Mouse (Mus musculus): ENCODE results near the gene Csnk2b. TPM values are rescaled to one million over a fixed set of nuclear protein-coding genes. Genes with fewer than 3 reads are reported as not detected.
A peak's percentile ranks its signal among the peaks of the same experiment; 100 is the strongest.

Gene Csnk2b
- total RNA-seq (2021), result 100 to 1,000 TPM; 179 to 181 TPM

DNA sequence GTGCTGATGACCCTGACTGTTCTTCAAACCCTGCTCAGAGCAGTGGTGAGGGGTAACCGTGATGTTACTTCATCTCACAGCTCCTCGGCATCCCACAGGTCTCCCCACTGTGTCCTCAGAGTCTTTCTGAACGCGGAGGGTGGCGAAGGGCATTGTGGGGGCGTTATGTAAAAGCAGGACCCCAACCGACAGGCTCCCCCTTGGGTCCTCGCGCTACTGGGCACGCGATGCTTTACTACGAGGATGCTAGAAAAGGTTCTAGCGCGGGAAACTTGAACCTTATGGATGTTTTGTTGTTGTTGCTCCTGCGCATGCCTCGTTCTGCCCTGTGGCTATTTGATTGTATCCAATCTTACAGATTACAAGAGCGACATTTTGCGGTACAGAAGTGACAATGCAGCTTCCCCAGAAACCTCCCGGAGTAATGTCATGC is at the start of gene Csnk2b:
Gene Csnk2b (minus strand): TSS at position 183 of the 433 bp plus-strand sequence.
- DNase-seq (ENCODE audit: extremely low spot score in 1 of 2, low spot score in 1 of 2), result peak; percentile 47 to 60

- no peak for DNase-seq (ENCODE audit: extremely low spot score in 1 of 2, low spot score in 1 of 2)
These were observed 46.8 kb upstream of the Csnk2b start for GRCm38 (mm10) chr17:35168541-35169207.

DNA sequence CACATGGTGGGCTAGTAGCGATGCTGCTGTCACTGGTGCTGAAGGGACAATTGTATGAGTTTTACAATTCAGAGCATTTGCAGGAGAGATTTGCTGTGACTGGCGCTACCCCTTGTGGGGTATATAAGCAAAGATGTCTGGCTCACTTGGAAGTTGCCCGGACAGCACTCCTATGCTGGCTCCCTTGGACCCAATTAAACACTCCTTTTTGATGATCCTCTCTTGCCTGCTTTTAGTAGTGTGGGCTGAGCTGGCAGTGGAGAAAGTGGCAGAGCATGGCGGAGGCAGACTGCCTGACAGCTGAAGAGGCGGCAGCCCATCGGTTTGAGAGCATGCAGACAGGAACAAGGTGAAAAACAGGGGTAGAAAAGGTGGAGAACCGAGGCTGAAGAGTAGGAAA is 45.9 kb upstream of the Csnk2b start:
- DNase-seq (ENCODE audit: extremely low spot score in 1 of 2, low spot score in 1 of 2), result no peak

DNA sequence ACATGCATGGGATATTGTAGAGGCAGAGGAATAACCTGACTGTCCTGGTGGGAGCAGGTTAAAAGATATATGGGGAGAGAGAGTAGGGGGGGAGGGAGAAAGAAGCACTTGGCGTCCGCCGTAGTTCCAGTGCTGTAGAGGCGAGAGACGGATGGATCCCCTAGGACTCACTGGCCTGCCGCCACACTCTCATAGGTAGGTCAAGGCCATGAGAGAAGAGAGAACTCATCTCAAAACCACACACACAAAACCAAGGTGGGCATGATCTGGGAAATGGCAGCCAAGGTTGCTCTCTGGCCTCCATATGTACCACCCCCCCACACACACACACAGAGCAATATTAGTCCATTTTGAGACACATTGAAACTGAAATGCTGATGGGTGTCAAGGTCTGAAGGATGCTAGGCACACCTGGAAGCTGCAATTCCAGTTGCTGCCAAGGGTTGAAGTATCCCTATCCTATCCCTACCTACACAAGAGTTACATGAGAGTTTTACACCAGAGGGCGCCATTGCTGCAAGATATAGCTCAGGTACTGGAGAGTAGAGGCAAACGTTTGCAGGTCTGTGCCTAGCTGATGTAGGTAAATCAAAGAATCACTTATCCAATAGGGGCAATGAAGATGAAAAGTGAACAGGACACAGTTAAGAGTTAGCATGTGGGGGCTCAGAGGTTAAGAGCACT is 44.6 kb upstream of the Csnk2b start:
- peak in 1 of 2 experiments; percentile 55 for DNase-seq (ENCODE audit: extremely low spot score in 1 of 2, low spot score in 1 of 2)

- DNase-seq (ENCODE audit: extremely low spot score in 1 of 2, low spot score in 1 of 2), result no peak
These were observed 43.8 kb upstream of the Csnk2b start for GRCm38 (mm10) chr17:35165451-35166155.

- DNase-seq (ENCODE audit: extremely low spot score in 1 of 2, low spot score in 1 of 2), result peak; percentile 94 to 98
These were observed 43.0 kb upstream of the Csnk2b start, which contains the start of gene Prrc2a for GRCm38 (mm10) chr17:35164568-35165450. Prrc2a (minus strand) TSS chr17:35164897.

DNA sequence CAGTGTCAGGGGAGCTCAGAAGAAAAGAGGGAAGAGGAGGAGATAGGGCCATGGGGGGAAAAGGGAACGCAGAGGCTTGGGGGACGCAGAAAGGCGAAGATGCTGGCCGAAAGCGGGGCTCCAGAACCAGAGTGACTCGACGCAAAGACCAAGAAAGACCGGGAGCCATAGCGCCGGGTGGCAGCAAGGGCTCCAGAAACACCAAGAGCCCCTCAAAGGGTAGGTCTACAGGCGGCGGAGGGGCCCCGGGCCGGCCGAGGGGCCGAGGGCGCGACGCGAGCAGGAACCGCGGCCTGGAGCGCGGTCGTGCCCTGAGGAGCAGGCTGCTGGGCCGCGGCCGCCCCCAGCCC is 42.3 kb upstream of the Csnk2b start:
- DNase-seq (ENCODE audit: extremely low spot score in 1 of 2, low spot score in 1 of 2), result peak in 1 of 2 experiments; percentile 40

DNA sequence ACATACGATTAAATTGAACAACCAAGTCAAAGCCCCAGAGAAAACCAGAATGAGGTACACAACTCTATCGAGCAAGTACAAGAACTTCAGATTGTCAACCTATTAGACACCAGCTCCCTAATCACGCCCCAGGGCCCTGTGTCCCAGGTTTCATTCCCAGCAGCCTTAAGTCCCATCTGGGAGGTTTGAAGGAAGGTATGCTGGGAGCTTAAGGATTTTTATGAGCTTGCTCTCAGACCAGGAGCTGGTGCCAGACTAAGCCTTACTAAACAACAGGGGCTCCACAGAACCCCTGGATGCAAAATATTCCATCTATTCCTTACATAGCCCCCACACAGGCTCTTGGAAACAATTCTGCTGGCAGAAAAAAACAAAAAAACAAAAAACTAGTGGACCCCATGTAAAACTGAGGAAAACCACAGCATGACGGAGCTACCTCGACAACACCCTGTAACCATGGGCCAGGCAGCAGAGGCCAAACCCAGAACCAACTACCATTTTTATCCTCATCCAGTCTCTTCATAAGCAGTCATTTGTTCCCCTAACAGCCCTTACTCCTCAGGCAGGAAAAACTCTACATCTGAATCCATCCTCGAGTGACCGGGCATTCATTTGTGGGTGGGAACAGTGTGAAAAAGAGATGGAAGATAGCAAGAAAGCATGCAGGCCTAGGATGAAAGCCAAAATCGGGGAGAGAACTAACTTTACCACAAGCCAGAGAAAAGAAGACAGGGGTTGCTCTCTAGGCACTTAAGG is 41.7 kb upstream of the Csnk2b start:
- no peak for DNase-seq (ENCODE audit: extremely low spot score in 1 of 2, low spot score in 1 of 2)

- DNase-seq (ENCODE audit: extremely low spot score in 1 of 2, low spot score in 1 of 2), result no peak
These were observed 40.9 kb upstream of the Csnk2b start for GRCm38 (mm10) chr17:35162730-35163129.

DNA sequence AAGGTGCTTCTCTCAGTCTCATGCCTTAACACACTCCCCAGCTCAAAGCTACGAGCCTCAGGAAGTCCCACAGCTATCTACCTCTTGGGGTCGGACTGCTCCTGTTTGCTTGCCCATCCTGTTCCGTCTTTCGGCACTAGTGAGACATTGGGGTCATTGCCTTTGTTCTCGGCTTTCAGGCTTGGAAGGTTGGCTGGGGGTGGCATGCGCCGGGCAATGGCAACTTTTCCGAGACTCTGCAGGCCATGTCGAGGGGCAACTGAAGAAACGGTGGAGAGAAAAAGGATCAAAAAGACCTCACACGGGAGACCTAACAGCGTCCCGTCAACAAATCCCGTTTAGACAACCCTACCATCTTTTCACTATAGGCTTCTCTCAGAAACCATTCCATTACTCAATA is 40.3 kb upstream of the Csnk2b start:
- no peak for DNase-seq (ENCODE audit: extremely low spot score in 1 of 2, low spot score in 1 of 2)

GRCm38 (mm10) chr17:35161421-35161820 is 39.6 kb upstream of the Csnk2b start:
- no peak for DNase-seq (ENCODE audit: extremely low spot score in 1 of 2, low spot score in 1 of 2)

DNA sequence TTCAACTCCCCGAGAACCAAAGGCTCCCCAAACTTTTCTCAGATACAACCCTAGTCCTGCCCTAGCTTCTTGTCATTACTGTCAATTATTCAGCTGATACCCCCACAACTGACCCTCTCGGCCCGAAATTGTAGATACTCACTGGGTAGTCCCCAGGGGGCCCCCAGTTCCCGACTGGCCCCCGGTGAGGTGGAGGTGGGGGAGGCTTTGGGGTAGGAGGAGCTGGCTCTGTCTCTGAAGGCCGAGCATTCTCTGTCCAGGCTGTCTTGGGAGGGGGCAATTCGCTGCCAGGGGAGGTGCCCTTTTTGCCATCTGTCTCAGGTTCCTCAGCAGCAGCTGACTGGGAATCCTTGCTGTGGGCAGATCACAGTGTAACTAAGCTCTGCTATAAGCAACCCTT is 37.8 kb upstream of the Csnk2b start:
- no peak for DNase-seq (ENCODE audit: extremely low spot score in 1 of 2, low spot score in 1 of 2)

- no peak for DNase-seq (ENCODE audit: extremely low spot score in 1 of 2, low spot score in 1 of 2)
These were observed 37.2 kb upstream of the Csnk2b start for GRCm38 (mm10) chr17:35158850-35159593.

DNA sequence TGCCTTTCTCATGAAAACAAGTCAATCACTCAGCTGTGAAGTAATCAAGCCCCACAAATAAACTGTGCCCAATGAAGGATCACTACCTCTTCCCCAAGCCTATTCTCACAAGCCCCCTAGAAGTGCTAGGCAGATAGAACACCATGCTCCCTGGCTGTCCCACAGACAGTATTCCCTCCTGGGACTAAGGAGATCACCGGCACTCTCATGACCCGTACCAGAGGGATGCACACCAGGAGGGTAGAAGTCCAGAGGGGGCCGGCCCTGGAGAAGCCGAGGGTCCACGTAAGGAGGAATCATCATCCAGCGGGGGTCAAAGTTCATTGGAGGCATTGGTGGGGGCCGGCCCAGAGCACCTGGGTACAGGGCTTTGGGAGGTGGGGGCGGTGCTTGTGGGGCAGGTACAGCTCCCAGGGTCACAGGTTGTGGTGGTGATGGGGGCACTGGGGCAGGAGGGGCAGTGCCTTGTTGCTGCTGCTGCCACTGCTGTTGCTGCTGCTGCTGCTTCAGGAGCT is 35.9 kb upstream of the Csnk2b start:
- no peak for DNase-seq (ENCODE audit: extremely low spot score in 1 of 2, low spot score in 1 of 2)

DNA sequence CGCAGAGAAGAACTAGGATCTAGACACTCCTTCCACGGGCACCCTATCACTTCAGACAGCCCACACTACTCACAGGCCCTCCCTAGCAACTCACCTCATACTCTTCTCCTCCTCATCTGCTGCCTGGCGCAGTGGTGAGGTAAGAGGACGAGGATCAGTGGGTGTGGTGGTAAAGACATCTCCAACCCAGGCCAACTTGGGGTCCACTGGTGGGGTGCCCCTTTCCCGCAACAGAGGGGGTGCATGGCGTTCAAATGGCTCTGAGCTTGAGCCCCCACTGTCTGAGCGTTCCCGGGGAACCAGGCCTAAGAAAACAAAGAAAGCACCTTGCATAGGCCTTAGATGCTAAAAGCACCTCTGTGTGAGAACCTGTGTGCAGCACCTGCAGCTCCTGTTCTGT is 35.4 kb upstream of the Csnk2b start:
- DNase-seq (ENCODE audit: extremely low spot score in 1 of 2, low spot score in 1 of 2), result no peak

- no peak for DNase-seq (ENCODE audit: extremely low spot score in 1 of 2, low spot score in 1 of 2)
These were observed 34.8 kb upstream of the Csnk2b start for GRCm38 (mm10) chr17:35156461-35157200.

DNA sequence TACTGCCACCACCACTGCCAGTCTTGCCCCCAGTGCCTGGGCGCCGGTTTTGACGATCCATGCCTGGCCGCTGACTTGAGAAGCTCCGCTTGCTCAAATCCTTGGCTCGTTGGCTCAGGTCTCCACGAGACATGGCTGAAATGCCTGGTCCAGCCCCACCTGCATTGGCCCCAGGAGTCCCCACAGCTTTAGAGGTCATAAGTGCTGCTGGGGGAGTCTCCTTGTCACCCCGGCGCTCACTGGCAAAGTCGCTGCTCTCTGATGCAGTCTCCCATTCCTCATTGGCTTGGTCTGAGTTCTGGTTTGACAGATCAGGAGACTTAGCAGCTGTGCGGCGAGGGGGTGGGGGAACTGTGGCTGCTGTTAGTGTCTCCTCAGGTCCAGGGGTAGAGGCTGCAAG is 33.6 kb upstream of the Csnk2b start:
- DNase-seq (ENCODE audit: extremely low spot score in 1 of 2, low spot score in 1 of 2), result no peak

GRCm38 (mm10) chr17:35154616-35155015 is 32.8 kb upstream of the Csnk2b start:
- no peak for DNase-seq (ENCODE audit: extremely low spot score in 1 of 2, low spot score in 1 of 2)

Data from layer of hippocampus, postnatal 25 days (tissue).